Mouse (Mus musculus): ENCODE results near the gene Brd4.

Brd4 gene

GRCm38 (mm10) chr17:32284262-32285137 is at the start of gene Brd4:
TSS of gene Brd4 (minus strand) at chr17:32284722.
- peak; percentile 84 for DNase-seq (ENCODE audit: low read depth)

- DNase-seq (ENCODE audit: low read depth): no peak
Measured at GRCm38 (mm10) chr17:32333675-32334303, 49.3 kb upstream of the Brd4 start.

- DNase-seq (ENCODE audit: low read depth): no peak
Measured at GRCm38 (mm10) chr17:32327501-32327900, 43.0 kb upstream of the Brd4 start.

- DNase-seq (ENCODE audit: low read depth): no peak
Measured at GRCm38 (mm10) chr17:32322809-32323208, 38.3 kb upstream of the Brd4 start.

- peak; percentile 36 for DNase-seq (ENCODE audit: low read depth)
Measured at GRCm38 (mm10) chr17:32321836-32322235, 37.3 kb upstream of the Brd4 start.

- DNase-seq (ENCODE audit: low read depth): no peak
Measured at GRCm38 (mm10) chr17:32321390-32321734, 36.8 kb upstream of the Brd4 start.

GRCm38 (mm10) chr17:32320597-32321389 is 36.3 kb upstream of the Brd4 start, which contains the start of gene Akap8:
TSS of gene Akap8 (minus strand) at chr17:32321238.
- DNase-seq (ENCODE audit: low read depth): peak; percentile 100

- DNase-seq (ENCODE audit: low read depth): peak; percentile 29
Measured at GRCm38 (mm10) chr17:32319950-32320349, 35.4 kb upstream of the Brd4 start.

GRCm38 (mm10) chr17:32317708-32318107 is 33.2 kb upstream of the Brd4 start:
- no peak for DNase-seq (ENCODE audit: low read depth)

- DNase-seq (ENCODE audit: low read depth): no peak
Measured at GRCm38 (mm10) chr17:32317032-32317431, 32.5 kb upstream of the Brd4 start.

- no peak for DNase-seq (ENCODE audit: low read depth)
Measured at GRCm38 (mm10) chr17:32315560-32315959, 31.0 kb upstream of the Brd4 start.

- DNase-seq (ENCODE audit: low read depth): no peak
Measured at GRCm38 (mm10) chr17:32313892-32314291, 29.4 kb upstream of the Brd4 start.

GRCm38 (mm10) chr17:32312801-32313200 is 28.3 kb upstream of the Brd4 start:
- DNase-seq (ENCODE audit: low read depth): no peak

- no peak for DNase-seq (ENCODE audit: low read depth)
Measured at GRCm38 (mm10) chr17:32307963-32308362, 23.4 kb upstream of the Brd4 start.

- no peak for DNase-seq (ENCODE audit: low read depth)
Measured at GRCm38 (mm10) chr17:32298125-32298524, 13.6 kb upstream of the Brd4 start.

- DNase-seq (ENCODE audit: low read depth): no peak
Measured at GRCm38 (mm10) chr17:32295901-32296300, 11.4 kb upstream of the Brd4 start.

GRCm38 (mm10) chr17:32295160-32295559 is 10.6 kb upstream of the Brd4 start:
- DNase-seq (ENCODE audit: low read depth): no peak

GRCm38 (mm10) chr17:32285138-32285670 is 682 bp upstream of the Brd4 start:
- no peak for DNase-seq (ENCODE audit: low read depth)

GRCm38 (mm10) chr17:32283771-32284221 is 726 bp downstream of the Brd4 start:
- peak; percentile 80 for DNase-seq (ENCODE audit: low read depth)

- peak; percentile 80 for DNase-seq (ENCODE audit: low read depth)
Measured at GRCm38 (mm10) chr17:32283341-32283740, 1.2 kb downstream of the Brd4 start.

- no peak for DNase-seq (ENCODE audit: low read depth)
Measured at GRCm38 (mm10) chr17:32281611-32282310, 2.8 kb downstream of the Brd4 start.

- no peak for DNase-seq (ENCODE audit: low read depth)
Measured at GRCm38 (mm10) chr17:32281126-32281525, 3.4 kb downstream of the Brd4 start.
